27 mouse cellular contexts compared by ENCODE assay signal in the genomic region with DNA sequence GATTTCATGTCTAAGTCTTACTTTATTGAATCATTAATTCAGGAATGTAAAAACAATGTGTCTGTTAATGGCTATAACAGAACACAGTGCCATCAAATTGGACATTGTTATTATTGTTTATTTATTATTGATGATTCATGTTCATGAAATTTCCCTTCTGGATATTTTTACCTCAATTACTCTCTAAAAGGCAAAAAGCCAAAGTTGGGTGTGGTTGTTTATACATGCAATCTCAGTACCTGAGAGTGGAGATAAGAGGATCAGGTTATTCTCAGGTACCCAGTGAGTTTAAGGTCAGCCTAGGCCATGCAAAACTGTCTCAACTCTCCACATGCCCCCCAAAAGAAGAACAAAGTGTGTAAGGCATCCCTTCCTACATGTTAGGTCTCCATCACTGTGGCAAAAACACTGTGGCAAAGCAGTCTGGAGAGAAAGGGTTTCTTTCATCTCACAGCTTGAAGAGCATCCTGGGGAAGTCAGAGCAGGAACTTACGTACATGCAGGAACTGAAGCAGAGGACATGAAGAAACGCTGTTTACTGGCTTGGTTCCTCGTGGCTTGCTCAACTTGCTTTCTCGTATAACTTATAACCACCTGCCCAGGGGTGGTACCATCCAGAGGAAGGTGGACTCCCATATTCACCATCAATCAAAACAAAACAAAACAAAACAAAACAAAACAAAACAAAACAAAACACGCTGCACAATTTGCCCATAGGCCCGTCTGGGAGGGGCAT.
DNase-seq lines count a peak whose midpoint lies in the region; ATAC-seq and TF ChIP-seq lines count a peak whose summit lies in the region.
"Had no signal": no experiment of that assay in that cellular context is flagged by ENCODE, and none has a peak within 500 bp of the region (broad histone marks: within the 10 kb centered on the region; RNA-seq: fewer than 3 reads in every experiment).

No protein-coding gene starts in this region.

- H3K27ac ChIP-seq in liver, postnatal 0 days (ENCODE audit: low read depth), result peak overlapping the region; percentile 25; the same call in 1 of the 2 replicates
- H3K27ac ChIP-seq in brown adipose tissue, adult 24 weeks (replicated peaks; ENCODE audit: low read depth, low read length), result peak overlapping the region; percentile 100
- H3K27ac ChIP-seq: embryonic facial prominence, embryonic 13.5 days; forebrain, embryonic 12.5 days; heart, embryonic 10.5 days; hindbrain, embryonic 13.5 days; kidney, postnatal 0 days; limb, embryonic 10.5 days; macrophage; midbrain, embryonic 12.5 days; stomach, postnatal 0 days had no signal

- no peak overlapping the region for H3K9ac ChIP-seq in liver, postnatal 0 days (replicated peaks)
- H3K9ac ChIP-seq: embryonic facial prominence, embryonic 13.5 days; forebrain, embryonic 12.5 days; hindbrain, embryonic 13.5 days; midbrain, embryonic 12.5 days had no signal

- 52% methylated on average over 6 of the region's 6 CpGs for WGBS in liver, postnatal 0 days (ENCODE audit: insufficient replicate concordance)

- no peak overlapping the region for H3K4me2 ChIP-seq in liver, postnatal 0 days (ENCODE audit: low read depth, low read length)
- H3K4me2 ChIP-seq: embryonic facial prominence, embryonic 13.5 days; forebrain, embryonic 12.5 days; hindbrain, embryonic 13.5 days; midbrain, embryonic 12.5 days had no signal

- ATAC-seq in liver, postnatal 0 days, result peak; percentile 50; the same call in 1 of the 2 replicates
- ATAC-seq in monocyte, adult 5-6 weeks (replicated peaks; ENCODE audit: insufficient number of reproducible peaks, low FRiP score, low TSS enrichment, poor library complexity, severe bottlenecking), result peak; percentile 87
- ATAC-seq: inflammation-experienced regulatory T-cells, adult 6 months; Patski had no signal

- no peak for TF ChIP-seq CTCF in liver, postnatal 0 days (IDR thresholded peaks at IDR 0.05; ENCODE audit: low read depth)

- H3K27me3 ChIP-seq in liver, postnatal 0 days (ENCODE audit: insufficient read depth, low read length), result no peaks in the 10 kb centered on the region
- H3K27me3 ChIP-seq: embryonic facial prominence, embryonic 13.5 days; forebrain, embryonic 12.5 days; hindbrain, embryonic 13.5 days; midbrain, embryonic 12.5 days had no signal

- peak; percentile 9 for DNase-seq in gastrocnemius, postnatal 25 days
- no peak for DNase-seq in gastrocnemius, postnatal 4 days (ENCODE audit: low spot score in 2 of 2)
- DNase-seq in liver, postnatal 0 days, result no peak
- no peak for DNase-seq in liver
- no peak for DNase-seq in left cerebral cortex, adult 18-20 months (ENCODE audit: low spot score in 2 of 2)
- DNase-seq in kidney, adult 18-20 months, result no peak
- DNase-seq: adrenal gland, adult 2 months; cerebellum, adult 18-20 months; cerebellum, postnatal 14 days; embryo, embryonic 11 days; kidney, adult 2 months; thymus, adult 2 months; thymus, postnatal 4 days had no signal

- H3K9me3 ChIP-seq in liver, postnatal 0 days (ENCODE audit: low read length), result no peaks in the 10 kb centered on the region
- H3K9me3 ChIP-seq: embryonic facial prominence, embryonic 13.5 days; forebrain, embryonic 12.5 days; heart, embryonic 10.5 days; hindbrain, embryonic 13.5 days; limb, embryonic 10.5 days; midbrain, embryonic 12.5 days had no signal

- peak; percentile 53; the same call in 1 of the 2 replicates for TF ChIP-seq EP300 in liver, postnatal 0 days (IDR thresholded peaks at IDR 0.05; ENCODE audit: low read depth)

- H3K36me3 ChIP-seq in liver, postnatal 0 days (replicated peaks; ENCODE audit: insufficient read depth, low read length), result no peaks in the 10 kb centered on the region
- H3K36me3 ChIP-seq: embryonic facial prominence, embryonic 13.5 days; forebrain, embryonic 12.5 days; heart, embryonic 10.5 days; hindbrain, embryonic 13.5 days; limb, embryonic 10.5 days; midbrain, embryonic 12.5 days had no signal

- no peaks in the 10 kb centered on the region for H3K4me1 ChIP-seq in liver, postnatal 0 days (ENCODE audit: insufficient read depth)
- H3K4me1 ChIP-seq in brown adipose tissue, adult 24 weeks (ENCODE audit: control insufficient read depth, insufficient read depth, insufficient read length, low read length), result no peaks in the 10 kb centered on the region; the same call in 1 of the 2 replicates
- H3K4me1 ChIP-seq: embryonic facial prominence, embryonic 13.5 days; forebrain, embryonic 12.5 days; heart, embryonic 10.5 days; hindbrain, embryonic 13.5 days; limb, embryonic 10.5 days; midbrain, embryonic 12.5 days had no signal

- H3K4me3 ChIP-seq in liver, postnatal 0 days (ENCODE audit: low read depth, low read length), result no peak overlapping the region
- peak overlapping the region; percentile 36; the same call in 1 of the 2 replicates for H3K4me3 ChIP-seq in brown adipose tissue, adult 24 weeks (ENCODE audit: insufficient read depth, low read depth, low read length)
- H3K4me3 ChIP-seq: embryonic facial prominence, embryonic 13.5 days; erythroblast, embryonic 14.5 days; forebrain, embryonic 12.5 days; heart, embryonic 10.5 days; hindbrain, embryonic 13.5 days; limb, embryonic 10.5 days; midbrain, embryonic 12.5 days had no signal
